Mouse (Mus musculus): ENCODE results near the gene Ghsr.
"Not testable (repeated sequence)": the region's sequence is repeated elsewhere in the genome, so short reads cannot be mapped to it uniquely, and the experiment has no call there.

The Ghsr gene

DNA sequence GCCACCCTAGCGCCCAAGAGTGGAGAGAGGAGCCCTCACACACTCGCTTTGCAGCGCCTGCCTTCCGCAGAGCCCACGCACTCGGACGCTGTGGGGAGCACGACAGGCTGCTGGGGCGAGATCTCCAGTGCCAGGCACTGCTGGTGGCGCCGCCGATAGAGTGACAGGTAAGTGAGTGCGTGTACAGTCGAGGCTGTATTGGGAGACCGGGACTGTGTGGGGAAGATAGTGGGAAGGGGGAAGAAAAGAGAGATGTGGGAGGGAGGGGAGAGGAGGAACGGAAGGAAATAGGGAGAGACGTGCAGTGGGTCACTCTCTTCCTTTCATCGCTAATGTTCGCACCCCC, at the start of gene Ghsr:
Ghsr (plus strand) TSS at position 76 of the 346 bp plus-strand sequence.
- no peak for DNase-seq (ENCODE audit: low spot score)

GRCm38 (mm10) chr3:27322591-27322990, 48.6 kb upstream of the Ghsr start:
- no peak for DNase-seq (ENCODE audit: low spot score)

DNA sequence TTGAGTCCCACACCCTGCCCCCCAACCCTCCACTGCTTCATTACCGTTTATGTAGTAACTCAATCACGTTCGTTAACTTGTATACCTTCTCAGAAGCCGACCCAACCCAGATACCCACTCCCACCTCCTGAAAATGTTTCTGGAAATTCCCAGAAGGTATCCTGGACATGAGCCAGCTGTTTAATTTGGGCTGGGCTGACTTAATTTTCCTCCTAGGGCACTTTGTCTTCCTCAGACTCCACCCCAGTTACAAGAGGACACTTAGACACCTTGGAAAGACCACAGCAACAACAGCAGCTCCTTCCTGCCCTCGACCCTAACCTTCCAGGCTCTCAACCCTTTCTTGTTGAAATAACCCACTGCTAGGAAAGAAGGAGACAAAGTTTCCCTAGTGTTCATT, 47.6 kb upstream of the Ghsr start:
- DNase-seq (ENCODE audit: low spot score), result no peak

GRCm38 (mm10) chr3:27326633-27327191, 44.4 kb upstream of the Ghsr start:
- peak; percentile 21 for DNase-seq (ENCODE audit: low spot score)

- no peak for DNase-seq (ENCODE audit: low spot score)
Observed at GRCm38 (mm10) chr3:27330706-27331105, 40.4 kb upstream of the Ghsr start.

- peak; percentile 56 for DNase-seq (ENCODE audit: low spot score)
Observed at GRCm38 (mm10) chr3:27338437-27338836, 32.7 kb upstream of the Ghsr start.

GRCm38 (mm10) chr3:27338887-27339286, 32.3 kb upstream of the Ghsr start:
- DNase-seq (ENCODE audit: low spot score), result no peak

DNA sequence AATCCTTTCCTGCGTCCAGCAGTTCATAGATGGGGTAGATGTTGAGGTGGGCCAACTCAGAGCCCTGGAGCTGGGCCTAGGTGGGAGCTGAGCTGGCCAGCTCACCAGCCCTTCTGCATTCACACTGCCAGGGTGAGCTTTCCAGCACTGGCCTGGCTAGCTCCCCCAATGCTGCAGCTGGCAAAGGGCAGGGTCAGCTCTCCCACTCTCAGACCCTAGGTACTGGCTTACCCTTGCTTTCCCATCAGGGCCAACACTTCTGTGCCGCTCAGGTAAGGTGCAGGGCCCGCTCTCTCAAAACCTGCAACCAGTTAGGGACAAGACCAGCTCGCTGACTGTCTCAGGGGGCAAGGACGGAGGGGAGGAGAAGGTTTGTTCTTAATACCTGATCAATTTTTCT, 30.4 kb upstream of the Ghsr start:
- no peak for DNase-seq (ENCODE audit: low spot score)

DNA sequence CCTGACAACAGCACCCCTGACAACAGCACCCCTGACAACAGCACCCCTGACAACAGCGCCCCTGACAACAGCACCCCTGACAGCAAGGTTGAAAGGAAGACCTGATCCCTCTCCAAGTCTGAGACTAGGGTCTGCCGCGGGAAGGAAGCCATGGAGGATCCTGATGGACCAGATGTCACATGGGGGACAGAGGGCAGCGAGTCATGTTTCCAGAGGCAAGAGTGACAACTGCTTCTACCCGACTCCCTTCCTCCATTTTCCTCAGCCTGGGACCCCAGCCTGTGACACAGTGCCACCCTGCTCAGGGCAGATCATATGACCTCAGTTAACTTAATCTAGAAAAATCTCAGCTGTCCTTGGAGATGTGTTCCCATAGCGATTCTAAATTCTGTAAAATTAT, 28.7 kb upstream of the Ghsr start:
- no peak for DNase-seq (ENCODE audit: low spot score)

DNA sequence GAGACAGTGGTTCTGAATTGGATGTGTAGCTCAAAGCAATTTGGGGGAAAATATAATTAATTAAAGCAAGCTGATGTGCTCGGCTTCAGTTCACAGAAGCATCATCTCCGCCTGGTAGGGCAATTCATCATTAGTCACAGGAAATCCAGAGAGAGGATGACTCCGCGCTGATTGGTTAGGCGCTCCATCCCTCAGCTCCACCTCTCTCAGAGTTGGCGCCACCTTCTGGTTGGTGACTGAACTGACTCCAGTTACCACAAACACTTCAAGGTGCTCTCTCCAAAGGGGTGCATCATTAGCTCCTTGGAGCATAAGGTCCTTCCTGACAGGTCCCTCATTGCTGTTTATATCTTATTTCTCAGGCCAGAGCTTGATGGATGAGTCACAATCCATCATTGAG, 25.6 kb upstream of the Ghsr start:
- peak; percentile 55 for DNase-seq (ENCODE audit: low spot score)

GRCm38 (mm10) chr3:27348462-27348861, 22.7 kb upstream of the Ghsr start:
- DNase-seq (ENCODE audit: low spot score), result no peak

DNA sequence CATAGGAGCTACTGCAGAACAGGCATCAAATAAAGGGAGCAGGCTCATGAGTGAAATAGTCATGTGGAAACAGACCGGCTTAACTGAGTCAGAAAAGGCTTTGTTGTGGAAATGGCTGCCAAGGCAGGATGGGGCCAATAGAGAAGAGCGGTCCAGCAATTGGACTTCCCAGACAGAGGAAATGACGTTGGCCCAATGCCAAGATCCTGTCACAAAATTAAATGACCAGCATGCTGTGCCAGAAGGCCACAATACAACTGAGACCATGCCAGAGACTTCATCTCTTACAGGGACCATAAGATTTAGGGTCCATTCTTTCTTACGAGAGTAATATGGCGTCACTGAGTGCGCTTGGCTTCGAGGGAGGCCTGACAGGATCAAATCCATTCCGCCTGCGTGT, 20.0 kb upstream of the Ghsr start:
- DNase-seq (ENCODE audit: low spot score), result no peak

GRCm38 (mm10) chr3:27359100-27359720, 11.9 kb upstream of the Ghsr start:
- no peak for DNase-seq (ENCODE audit: low spot score)

DNA sequence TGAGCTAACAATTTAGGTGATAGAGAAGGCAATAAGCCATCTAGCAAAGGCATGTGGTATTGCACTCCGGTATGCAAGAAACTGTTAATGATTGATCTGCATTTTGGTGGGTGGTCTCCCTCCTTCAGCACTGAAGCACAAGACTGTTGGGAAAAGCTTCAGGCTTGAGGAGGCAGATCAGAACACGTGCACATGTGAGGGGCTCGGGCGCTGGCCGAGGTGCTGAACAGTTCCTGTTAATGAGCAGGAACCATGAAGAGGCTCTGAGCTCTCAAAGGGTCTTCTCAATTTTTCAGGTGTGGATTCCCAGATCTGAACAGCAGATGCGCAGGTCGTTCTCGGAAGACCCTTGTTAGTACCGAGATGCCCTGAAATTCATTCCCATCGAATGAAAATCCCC, 1.0 kb upstream of the Ghsr start:
- DNase-seq (ENCODE audit: low spot score), result peak; percentile 9

DNA sequence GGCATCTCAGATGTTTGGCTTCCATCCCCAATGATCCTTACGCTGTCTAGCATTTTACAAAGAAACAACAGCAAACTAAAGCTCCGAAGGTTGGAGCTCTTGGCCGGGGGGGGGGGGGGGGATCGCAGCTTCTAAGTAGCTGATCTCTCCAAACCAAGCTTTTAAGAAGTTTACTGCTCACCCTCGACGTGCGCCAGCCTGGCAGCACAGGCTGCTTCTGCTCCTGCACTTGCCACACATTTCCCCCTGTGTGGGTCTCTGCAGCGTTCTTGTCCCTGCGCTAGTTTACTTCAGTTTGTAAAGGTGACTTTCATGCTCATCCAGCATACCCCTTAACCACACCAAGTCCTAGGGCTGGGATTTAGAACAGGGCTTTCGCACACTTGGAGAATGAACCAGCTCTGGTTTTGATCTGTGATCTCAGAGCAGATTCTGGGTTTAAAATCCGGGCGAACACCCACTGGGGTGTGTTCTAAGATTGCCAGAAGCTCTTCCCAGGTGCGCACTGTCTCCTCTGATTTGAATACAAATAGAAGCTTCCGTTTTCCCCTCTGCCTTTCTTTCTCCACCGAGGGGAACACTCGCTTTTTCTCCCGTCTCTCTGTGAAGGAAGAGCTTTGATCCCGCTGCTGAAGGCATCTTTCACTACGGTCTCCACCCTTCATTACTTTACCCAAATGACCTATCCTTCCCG, 422 bp upstream of the Ghsr start:
- DNase-seq (ENCODE audit: low spot score), result no peak

GRCm38 (mm10) chr3:27371725-27372650, 837 bp downstream of the Ghsr start:
- no peak for DNase-seq (ENCODE audit: low spot score)

DNA sequence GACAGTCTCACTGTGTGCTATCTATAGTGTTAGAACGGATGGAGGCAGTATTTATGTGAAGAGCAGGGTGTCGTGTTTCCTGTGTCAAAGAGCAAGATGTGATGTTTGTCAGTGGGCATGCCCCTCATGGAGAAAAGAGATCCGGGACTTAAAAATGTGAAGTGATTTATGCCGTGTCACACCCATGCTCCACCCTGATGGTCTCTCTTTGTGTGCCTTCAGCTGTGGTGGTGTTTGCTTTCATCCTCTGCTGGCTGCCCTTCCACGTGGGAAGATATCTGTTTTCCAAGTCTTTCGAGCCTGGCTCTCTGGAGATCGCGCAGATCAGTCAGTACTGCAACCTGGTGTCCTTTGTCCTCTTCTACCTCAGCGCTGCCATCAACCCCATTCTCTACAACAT, 3.2 kb downstream of the Ghsr start:
- no peak for DNase-seq (ENCODE audit: low spot score)

- no peak for DNase-seq (ENCODE audit: low spot score)
Observed at GRCm38 (mm10) chr3:27377935-27378334, 6.8 kb downstream of the Ghsr start.

- DNase-seq (ENCODE audit: low spot score), result no peak
Observed at GRCm38 (mm10) chr3:27384836-27385235, 13.7 kb downstream of the Ghsr start.

DNA sequence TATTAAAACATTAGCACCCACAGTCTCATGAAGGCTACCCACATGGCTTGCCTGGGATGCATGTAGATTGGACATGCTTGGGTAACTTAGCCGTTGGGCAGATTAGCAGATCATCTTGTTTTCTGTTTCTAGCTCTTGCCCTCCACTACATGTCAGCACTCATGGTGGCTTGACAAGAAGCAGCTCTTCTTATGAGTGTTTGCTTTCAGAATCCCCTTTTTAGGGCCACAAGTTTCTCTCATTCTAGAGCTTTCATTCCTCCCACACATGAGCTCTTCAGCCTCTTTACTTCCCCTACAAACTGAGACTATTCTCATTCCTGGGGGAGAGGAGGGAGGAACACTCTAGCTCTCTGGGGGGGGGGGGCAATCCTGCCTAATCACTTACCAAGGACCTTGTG, 18.8 kb downstream of the Ghsr start:
- DNase-seq (ENCODE audit: low spot score), result no peak

- not testable (repeated sequence) for DNase-seq (ENCODE audit: low spot score)
Observed at GRCm38 (mm10) chr3:27400996-27401395, 29.8 kb downstream of the Ghsr start.

DNA sequence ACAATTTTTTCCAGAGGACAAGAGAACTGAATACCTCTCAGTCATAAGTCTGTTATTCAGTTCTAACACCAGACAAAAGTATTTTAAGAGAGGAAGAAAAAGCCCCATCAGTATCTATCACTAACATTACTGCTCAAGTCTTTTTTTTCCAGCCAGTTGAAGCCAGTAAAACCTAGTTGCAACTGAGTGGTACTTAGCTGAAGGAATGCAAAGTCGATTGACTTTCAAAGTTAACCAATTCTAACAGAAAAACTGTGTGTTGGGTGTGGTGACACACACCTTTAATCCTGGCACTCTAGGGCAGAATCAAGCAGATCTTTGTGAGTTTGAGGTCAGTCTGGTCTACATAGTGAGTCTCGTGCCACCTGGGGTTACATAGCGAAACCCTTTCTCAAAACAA, 35.3 kb downstream of the Ghsr start:
- no peak for DNase-seq (ENCODE audit: low spot score)

DNA sequence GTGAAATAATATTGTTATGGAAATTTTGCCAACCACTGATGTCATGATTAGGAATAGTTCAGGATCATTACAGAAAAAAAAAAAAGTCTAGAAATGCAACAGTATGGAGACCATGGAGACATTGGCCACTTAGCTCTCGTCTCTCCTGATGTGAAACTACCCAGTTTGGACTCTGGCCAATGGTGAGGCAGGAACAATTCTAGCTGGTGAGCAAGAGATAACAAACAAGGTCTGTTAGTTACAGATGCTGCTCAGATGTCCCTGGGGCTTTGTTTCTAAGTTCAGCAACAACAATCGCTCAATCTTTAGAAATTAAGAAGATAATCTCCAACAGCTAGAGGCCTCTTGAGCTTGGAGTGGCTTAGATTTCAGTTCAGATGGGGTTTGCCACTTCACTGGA, 37.4 kb downstream of the Ghsr start:
- DNase-seq (ENCODE audit: low spot score), result no peak

Measured in urinary bladder, postnatal 14 days (tissue).